Mouse (Mus musculus) gastrocnemius, adult 2 months (tissue): Measurements from ENCODE around the gene Ipo8. TPM values are rescaled to one million over a fixed set of nuclear protein-coding genes. Genes with fewer than 3 reads are reported as not detected.

Experiments
- DNase-seq: peaks from one replicate; pipeline ENCODE4 v3.0.0; 2022
- H3K27ac ChIP-seq: fragments of 200-600 bp; 2 replicates; pipeline ENCODE4 v1.8.1; 2022; ENCODE audit warnings: mild to moderate bottlenecking
- H3K4me3 ChIP-seq: fragments of 200-600 bp; 2 replicates; pipeline ENCODE4 v1.8.1; 2022; ENCODE audit warnings: mild to moderate bottlenecking, moderate library complexity
- CTCF ChIP-seq: fragments of 200-600 bp; IDR thresholded peaks from 2 replicates; pipeline ENCODE4 v1.8.1; 2022; ENCODE audit warnings: antibody characterized with exemption, mild to moderate bottlenecking, moderate library complexity
- intact Hi-C: fragments of 180-260 bp; cut with DNase I; formaldehyde crosslinking; loops from one replicate; pipeline ENCODE4 v1.15.1; 2025
- total RNA-seq, 2 experiments: library from RNA; stranded (reverse); gene quantifications; 2 replicates each; pipeline ENCODE4 v1.2.3; 2021

The Ipo8 gene
- total RNA-seq, 2 experiments from 2014 or later: 17.7 to 18.0 TPM

GRCm38 (mm10) chr6:148736390-148736789 is 94.9 kb downstream of the Ipo8 start:
- no peak for TF ChIP-seq CTCF
- Histone ChIP-seq H3K4me3 (no peak overlapping the region), H3K27ac (no peak overlapping the region)
- no peak for DNase-seq
- intact Hi-C loops: no loop called here

- no peak for DNase-seq
- no peak for TF ChIP-seq CTCF
- Histone ChIP-seq H3K27ac (no peak overlapping the region), H3K4me3 (no peak overlapping the region)
- intact Hi-C loops: no loop called here
These were observed 97.3 kb downstream of the Ipo8 start for GRCm38 (mm10) chr6:148734012-148734411.

GRCm38 (mm10) chr6:148732920-148733319 is 98.3 kb downstream of the Ipo8 start:
- no peak overlapping the region for H3K27ac ChIP-seq
- no peak overlapping the region for H3K4me3 ChIP-seq
- TF ChIP-seq CTCF: no peak
- intact Hi-C loops: no loop called here
- no peak for DNase-seq

GRCm38 (mm10) chr6:148728571-148728970 is 102.7 kb downstream of the Ipo8 start:
- TF ChIP-seq CTCF: no peak
- Histone ChIP-seq H3K27ac (no peak overlapping the region), H3K4me3 (no peak overlapping the region)
- no peak for DNase-seq
- intact Hi-C loops: no loop called here

- no peak for DNase-seq
- Histone ChIP-seq H3K27ac (no peak overlapping the region), H3K4me3 (no peak overlapping the region)
- intact Hi-C loops: no loop called here
- TF ChIP-seq CTCF: no peak
These were observed 103.3 kb downstream of the Ipo8 start for GRCm38 (mm10) chr6:148727871-148728524.

- TF ChIP-seq CTCF: no peak
- H3K27ac ChIP-seq: no peak overlapping the region
- no peak for DNase-seq
- intact Hi-C loops: no loop called here
- H3K4me3 ChIP-seq: no peak overlapping the region
These were observed 106.8 kb downstream of the Ipo8 start for GRCm38 (mm10) chr6:148724453-148724852.

Other genes with a start within 250 kb of the Ipo8 start
- 1 to 10 TPM; 2.7 to 3.4 TPM for gene Caprin2, start 64.8 kb upstream of the Ipo8 start, total RNA-seq
- gene Sinhcaf, start 115.0 kb upstream of the Ipo8 start, total RNA-seq: 1 to 10 TPM; 1.2 to 2.0 TPM